Mouse (Mus musculus) thymus, postnatal 4 days (tissue): Measurements from ENCODE around the gene Zfp511.
A peak's percentile ranks its signal among the peaks of the same experiment; 100 is the strongest.

ENCODE experiments used
- DNase-seq: peaks from one replicate; pipeline ENCODE4 v3.0.0; 2021

Gene Zfp511

GRCm38 (mm10) chr7:140049115-140049689, 13.0 kb downstream of the Zfp511 start:
- peak; percentile 64 for DNase-seq

- DNase-seq: no peak
These were observed 17.9 kb downstream of the Zfp511 start for GRCm38 (mm10) chr7:140054124-140054523.

- no peak for DNase-seq
These were observed 21.5 kb downstream of the Zfp511 start for GRCm38 (mm10) chr7:140057413-140058407.

GRCm38 (mm10) chr7:140058528-140058927, 22.3 kb downstream of the Zfp511 start:
- no peak for DNase-seq

- DNase-seq: no peak
These were observed 23.4 kb downstream of the Zfp511 start for GRCm38 (mm10) chr7:140059601-140060000.

- DNase-seq: peak; percentile 23
These were observed 25.0 kb downstream of the Zfp511 start for GRCm38 (mm10) chr7:140060936-140061831.

- no peak for DNase-seq
These were observed 25.6 kb downstream of the Zfp511 start for GRCm38 (mm10) chr7:140061832-140062130.

GRCm38 (mm10) chr7:140062307-140062706, 26.1 kb downstream of the Zfp511 start:
- DNase-seq: peak; percentile 44

- DNase-seq: peak; percentile 83
These were observed 26.9 kb downstream of the Zfp511 start for GRCm38 (mm10) chr7:140063092-140063491.

- no peak for DNase-seq
These were observed 31.2 kb downstream of the Zfp511 start for GRCm38 (mm10) chr7:140067397-140067796.

GRCm38 (mm10) chr7:140070042-140070711, 34.0 kb downstream of the Zfp511 start:
- no peak for DNase-seq

- DNase-seq: no peak
These were observed 41.5 kb downstream of the Zfp511 start for GRCm38 (mm10) chr7:140077698-140078097.

GRCm38 (mm10) chr7:140078711-140079110, 42.5 kb downstream of the Zfp511 start:
- peak; percentile 78 for DNase-seq

GRCm38 (mm10) chr7:140080503-140081156, 44.4 kb downstream of the Zfp511 start:
- peak; percentile 62 for DNase-seq

GRCm38 (mm10) chr7:140081408-140082241, 45.4 kb downstream of the Zfp511 start:
- DNase-seq: no peak

GRCm38 (mm10) chr7:140082242-140082678, 46.1 kb downstream of the Zfp511 start, which contains the start of gene Caly:
Caly (minus strand) TSS chr7:140082548.
- DNase-seq: peak; percentile 77
